Mouse (Mus musculus): ENCODE data around the gene Pla2g7.

Pla2g7 gene

DNA sequence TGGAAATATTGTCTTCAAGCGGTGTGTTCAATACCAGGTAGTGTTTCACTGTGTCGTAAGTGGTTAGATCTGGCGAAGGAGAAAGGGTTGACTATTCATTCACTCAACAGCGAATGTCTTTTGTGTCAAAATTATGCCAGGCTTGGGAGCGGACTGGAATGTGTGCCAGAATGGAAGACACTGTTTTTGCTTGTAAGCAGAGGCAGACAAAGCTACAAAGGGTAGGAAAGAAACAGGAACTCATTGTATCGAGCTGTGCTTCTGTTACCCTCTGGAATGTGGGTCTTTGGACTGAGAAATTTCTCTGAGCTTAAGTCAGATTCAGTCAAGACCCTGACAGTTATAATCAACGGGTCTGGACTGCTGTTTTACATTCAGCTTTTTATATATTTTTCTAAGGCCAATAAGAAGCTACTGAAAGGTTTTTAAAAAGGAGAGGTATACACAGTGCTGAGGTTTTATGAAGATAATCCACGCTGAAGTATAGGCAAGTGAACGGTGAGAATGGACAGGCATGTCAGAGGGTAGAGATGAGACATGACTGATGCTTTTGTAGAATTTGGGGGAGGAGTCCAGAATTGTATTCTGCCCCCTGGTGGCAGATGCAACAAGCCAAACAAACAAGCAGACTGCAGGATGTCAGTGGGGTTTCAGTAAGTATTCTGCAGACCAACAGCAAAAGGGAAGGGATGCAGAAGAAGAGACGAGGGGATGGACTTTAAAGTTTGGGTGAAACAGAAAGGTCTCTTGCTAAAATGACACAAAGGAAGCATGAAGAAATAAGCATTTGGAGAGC is 81.9 kb downstream of the Pla2g7 start:
- DNase-seq (ENCODE audit: low spot score) = no peak

DNA sequence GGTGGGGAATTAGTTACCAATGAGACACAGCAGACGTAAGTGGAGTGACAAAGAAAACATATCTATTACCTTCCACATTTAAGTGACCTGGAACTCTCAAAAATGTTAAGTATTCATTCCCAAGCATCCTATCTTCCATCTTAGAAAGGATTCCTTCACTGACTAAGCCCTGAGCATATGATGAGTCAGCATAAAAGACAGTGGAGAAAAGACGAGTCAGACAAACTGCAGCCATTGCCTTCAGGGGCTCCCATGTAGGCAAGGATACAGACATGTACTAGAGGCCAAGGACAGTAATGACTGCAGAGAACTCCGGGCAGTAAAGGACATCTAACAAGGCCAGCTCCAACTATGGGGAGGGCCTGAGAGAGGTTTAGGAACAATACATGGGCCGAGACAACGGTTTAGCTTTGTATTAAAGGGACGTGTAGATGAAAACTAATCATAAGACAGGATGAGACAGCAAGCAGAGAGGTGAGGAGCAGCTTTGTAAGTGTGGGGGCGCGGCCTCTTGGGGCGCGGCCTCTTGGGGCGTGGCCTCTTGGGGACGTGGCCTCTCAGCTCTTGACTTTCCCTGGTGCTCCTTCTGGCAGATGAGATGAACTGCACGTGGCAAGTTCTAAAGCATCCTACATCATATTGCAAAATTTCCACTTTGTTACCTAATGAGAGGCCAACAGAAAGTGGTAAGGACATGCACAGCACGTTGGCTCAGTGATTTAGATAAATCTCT is 83.6 kb downstream of the Pla2g7 start:
- DNase-seq (ENCODE audit: low spot score) = no peak
